Mouse (Mus musculus): ENCODE measurements at regions not wholly inside any gene's neighbourhood (a gene's known extent, or its start where the extent isn't known, plus 50 kb on each side); places are given as distances from the start of the nearest gene placed in this dataset.
A peak's percentile ranks its signal among the peaks of the same experiment; 100 is the strongest.

- no peak for ATAC-seq
- WGBS, result 85% methylated on average over 7 of the region's 7 CpGs
- H3K9me3 ChIP-seq (replicated peaks; ENCODE audit: control insufficient read depth, low read length, poor library complexity, severe bottlenecking), result no peaks in the 10 kb centered on the region
- peaks cover 23% of the 10 kb centered on the region; the same call in 1 of the 2 replicates for H3K4me1 ChIP-seq (ENCODE audit: control insufficient read depth, insufficient read depth, low read length)
- no peak overlapping the region for H3K27ac ChIP-seq (ENCODE audit: low read length)
- H3K4me2 ChIP-seq (ENCODE audit: low read length), result no peak overlapping the region
- H3K36me3 ChIP-seq (ENCODE audit: control insufficient read depth, insufficient read depth, low read length), result no peaks in the 10 kb centered on the region
- no peak overlapping the region for H3K9ac ChIP-seq (ENCODE audit: low read depth, low read length)
- no peak overlapping the region for H3K4me3 ChIP-seq (ENCODE audit: low read depth, low read length)
- no peaks in the 10 kb centered on the region for H3K27me3 ChIP-seq (ENCODE audit: control insufficient read depth, insufficient read depth, low read depth, low read length)
These were observed 62.0 kb downstream of the Tpra1 start for GRCm38 (mm10) chr6:88964071-88964470.

- Histone ChIP-seq H3K4me2 (ENCODE audit: low read length) (no peak overlapping the region), H3K27ac (ENCODE audit: low read length) (peak overlapping the region; percentile 33), H3K4me1 (ENCODE audit: control insufficient read depth, insufficient read depth, low read length) (peaks cover 19% of the 10 kb centered on the region; the same call in 1 of the 2 replicates), H3K27me3 (ENCODE audit: control insufficient read depth, insufficient read depth, low read depth, low read length) (no peaks in the 10 kb centered on the region), H3K9ac (ENCODE audit: low read depth, low read length) (no peak overlapping the region), H3K36me3 (ENCODE audit: control insufficient read depth, insufficient read depth, low read length) (no peaks in the 10 kb centered on the region), H3K9me3 (replicated peaks; ENCODE audit: control insufficient read depth, low read length, poor library complexity, severe bottlenecking) (no peaks in the 10 kb centered on the region), H3K4me3 (ENCODE audit: low read depth, low read length) (no peak overlapping the region)
- WGBS, result 87% methylated on average over 6 of the region's 6 CpGs
- ATAC-seq, result no peak
These were observed 62.9 kb downstream of the Tpra1 start for GRCm38 (mm10) chr6:88964911-88965310.

- Histone ChIP-seq H3K4me3 (ENCODE audit: low read depth, low read length) (no peak overlapping the region), H3K27ac (ENCODE audit: low read length) (peak overlapping the region; percentile 33), H3K4me1 (ENCODE audit: control insufficient read depth, insufficient read depth, low read length) (peaks cover 19% of the 10 kb centered on the region), H3K9ac (ENCODE audit: low read depth, low read length) (0 out of 2 replicates have a peak overlapping the region, but pooled peaks have one; percentile 3), H3K4me2 (ENCODE audit: low read length) (no peak overlapping the region), H3K36me3 (ENCODE audit: control insufficient read depth, insufficient read depth, low read length) (no peaks in the 10 kb centered on the region), H3K9me3 (replicated peaks; ENCODE audit: control insufficient read depth, low read length, poor library complexity, severe bottlenecking) (no peaks in the 10 kb centered on the region), H3K27me3 (ENCODE audit: control insufficient read depth, insufficient read depth, low read depth, low read length) (no peaks in the 10 kb centered on the region)
- WGBS, result 29% methylated on average over 19 of the region's 19 CpGs
- peak; percentile 60 for ATAC-seq
These were observed 63.5 kb downstream of the Tpra1 start for GRCm38 (mm10) chr6:88965361-88966226.

GRCm38 (mm10) chr6:88966501-88966900 is 64.5 kb downstream of the Tpra1 start:
- Histone ChIP-seq H3K36me3 (ENCODE audit: control insufficient read depth, insufficient read depth, low read length) (no peaks in the 10 kb centered on the region), H3K9me3 (replicated peaks; ENCODE audit: control insufficient read depth, low read length, poor library complexity, severe bottlenecking) (no peaks in the 10 kb centered on the region), H3K9ac (ENCODE audit: low read depth, low read length) (no peak overlapping the region), H3K27me3 (ENCODE audit: control insufficient read depth, insufficient read depth, low read depth, low read length) (no peaks in the 10 kb centered on the region), H3K4me1 (ENCODE audit: control insufficient read depth, insufficient read depth, low read length) (peaks cover 25% of the 10 kb centered on the region), H3K4me3 (ENCODE audit: low read depth, low read length) (no peak overlapping the region), H3K27ac (ENCODE audit: low read length) (peak overlapping the region; percentile 12; the same call in 1 of the 2 replicates), H3K4me2 (ENCODE audit: low read length) (no peak overlapping the region)
- 77% methylated on average over 4 of the region's 4 CpGs for WGBS
- ATAC-seq, result no peak

- no peak for ATAC-seq
- H3K4me3 ChIP-seq (ENCODE audit: low read depth, low read length), result no peak overlapping the region
- peak overlapping the region; percentile 24; the same call in 1 of the 2 replicates for H3K27ac ChIP-seq (ENCODE audit: low read length)
- H3K27me3 ChIP-seq (ENCODE audit: control insufficient read depth, insufficient read depth, low read depth, low read length), result no peaks in the 10 kb centered on the region
- H3K9ac ChIP-seq (ENCODE audit: low read depth, low read length), result no peak overlapping the region; the same call in 1 of the 2 replicates
- WGBS, result 28% methylated on average over 4 of the region's 4 CpGs
- H3K36me3 ChIP-seq (ENCODE audit: control insufficient read depth, insufficient read depth, low read length), result no peaks in the 10 kb centered on the region
- H3K4me2 ChIP-seq (ENCODE audit: low read length), result no peak overlapping the region
- no peaks in the 10 kb centered on the region for H3K9me3 ChIP-seq (replicated peaks; ENCODE audit: control insufficient read depth, low read length, poor library complexity, severe bottlenecking)
- H3K4me1 ChIP-seq (ENCODE audit: control insufficient read depth, insufficient read depth, low read length), result peaks cover 37% of the 10 kb centered on the region
These were observed 66.8 kb downstream of the Tpra1 start for GRCm38 (mm10) chr6:88968842-88969241.

GRCm38 (mm10) chr6:88971729-88972128 is 69.7 kb downstream of the Tpra1 start:
- no peak overlapping the region for H3K4me3 ChIP-seq (ENCODE audit: low read depth, low read length)
- no peak overlapping the region for H3K4me2 ChIP-seq (ENCODE audit: low read length)
- ATAC-seq, result no peak
- no peaks in the 10 kb centered on the region for H3K27me3 ChIP-seq (ENCODE audit: control insufficient read depth, insufficient read depth, low read depth, low read length)
- H3K36me3 ChIP-seq (ENCODE audit: control insufficient read depth, insufficient read depth, low read length), result no peaks in the 10 kb centered on the region
- H3K9ac ChIP-seq (ENCODE audit: low read depth, low read length), result peak overlapping the region; percentile 40
- no peak overlapping the region; the same call in 1 of the 2 replicates for H3K27ac ChIP-seq (ENCODE audit: low read length)
- WGBS, result 16% methylated on average over 9 of the region's 9 CpGs
- H3K9me3 ChIP-seq (replicated peaks; ENCODE audit: control insufficient read depth, low read length, poor library complexity, severe bottlenecking), result no peaks in the 10 kb centered on the region
- H3K4me1 ChIP-seq (ENCODE audit: control insufficient read depth, insufficient read depth, low read length), result peaks cover 53% of the 10 kb centered on the region

- WGBS, result 10% methylated on average over 7 of the region's 7 CpGs
- peaks cover 74% of the 10 kb centered on the region for H3K4me1 ChIP-seq (ENCODE audit: control insufficient read depth, insufficient read depth, low read length)
- no peaks in the 10 kb centered on the region for H3K9me3 ChIP-seq (replicated peaks; ENCODE audit: control insufficient read depth, low read length, poor library complexity, severe bottlenecking)
These were observed 72.4 kb downstream of the Tpra1 start for GRCm38 (mm10) chr6:88974457-88974856.

GRCm38 (mm10) chr6:88976581-88976980 is 74.5 kb downstream of the Tpra1 start:
- peak overlapping the region; percentile 34; the same call in 1 of the 2 replicates for H3K9ac ChIP-seq (ENCODE audit: low read depth, low read length)

More at GRCm38 (mm10) chr6:88974457-88974856, 72.4 kb downstream of the Tpra1 start:
- Histone ChIP-seq H3K27me3 (ENCODE audit: control insufficient read depth, insufficient read depth, low read depth, low read length) (no peaks in the 10 kb centered on the region), H3K9ac (ENCODE audit: low read depth, low read length) (no peak overlapping the region), H3K4me3 (ENCODE audit: low read depth, low read length) (no peak overlapping the region), H3K27ac (ENCODE audit: low read length) (peak overlapping the region; percentile 43; the same call in 1 of the 2 replicates), H3K4me2 (ENCODE audit: low read length) (no peak overlapping the region), H3K36me3 (ENCODE audit: control insufficient read depth, insufficient read depth, low read length) (no peaks in the 10 kb centered on the region)
- no peak for ATAC-seq

GRCm38 (mm10) chr6:88976994-88977393 is 74.9 kb downstream of the Tpra1 start:
- Histone ChIP-seq H3K36me3 (ENCODE audit: control insufficient read depth, insufficient read depth, low read length) (no peaks in the 10 kb centered on the region), H3K4me2 (ENCODE audit: low read length) (peak overlapping the region; percentile 18), H3K9me3 (replicated peaks; ENCODE audit: control insufficient read depth, low read length, poor library complexity, severe bottlenecking) (no peaks in the 10 kb centered on the region), H3K9ac (ENCODE audit: low read depth, low read length) (peak overlapping the region; percentile 34; the same call in 1 of the 2 replicates), H3K27ac (ENCODE audit: low read length) (peak overlapping the region; percentile 87), H3K4me1 (ENCODE audit: control insufficient read depth, insufficient read depth, low read length) (peaks cover 80% of the 10 kb centered on the region), H3K27me3 (ENCODE audit: control insufficient read depth, insufficient read depth, low read depth, low read length) (no peaks in the 10 kb centered on the region), H3K4me3 (ENCODE audit: low read depth, low read length) (no peak overlapping the region)
- ATAC-seq, result no peak
- 3% methylated on average over 8 of the region's 8 CpGs for WGBS

More at GRCm38 (mm10) chr6:88976581-88976980, 74.5 kb downstream of the Tpra1 start:
- WGBS, result 3% methylated on average over 13 of the region's 13 CpGs
- Histone ChIP-seq H3K9me3 (replicated peaks; ENCODE audit: control insufficient read depth, low read length, poor library complexity, severe bottlenecking) (no peaks in the 10 kb centered on the region), H3K4me2 (ENCODE audit: low read length) (peak overlapping the region; percentile 18), H3K27me3 (ENCODE audit: control insufficient read depth, insufficient read depth, low read depth, low read length) (no peaks in the 10 kb centered on the region), H3K4me1 (ENCODE audit: control insufficient read depth, insufficient read depth, low read length) (peaks cover 82% of the 10 kb centered on the region), H3K27ac (ENCODE audit: low read length) (peak overlapping the region; percentile 87), H3K36me3 (ENCODE audit: control insufficient read depth, insufficient read depth, low read length) (no peaks in the 10 kb centered on the region), H3K4me3 (ENCODE audit: low read depth, low read length) (no peak overlapping the region)
- ATAC-seq, result peak; percentile 51; the same call in 1 of the 2 replicates

Data from midbrain, embryonic 16.5 days (tissue).